Mouse (Mus musculus): Measurements from ENCODE around the gene Efhd1. TPM values are rescaled to one million over a fixed set of nuclear protein-coding genes. Genes with fewer than 3 reads are reported as not detected.

Efhd1 gene
- polyA plus RNA-seq, 1 experiment from 2014 or later, result 0.76 TPM

DNA sequence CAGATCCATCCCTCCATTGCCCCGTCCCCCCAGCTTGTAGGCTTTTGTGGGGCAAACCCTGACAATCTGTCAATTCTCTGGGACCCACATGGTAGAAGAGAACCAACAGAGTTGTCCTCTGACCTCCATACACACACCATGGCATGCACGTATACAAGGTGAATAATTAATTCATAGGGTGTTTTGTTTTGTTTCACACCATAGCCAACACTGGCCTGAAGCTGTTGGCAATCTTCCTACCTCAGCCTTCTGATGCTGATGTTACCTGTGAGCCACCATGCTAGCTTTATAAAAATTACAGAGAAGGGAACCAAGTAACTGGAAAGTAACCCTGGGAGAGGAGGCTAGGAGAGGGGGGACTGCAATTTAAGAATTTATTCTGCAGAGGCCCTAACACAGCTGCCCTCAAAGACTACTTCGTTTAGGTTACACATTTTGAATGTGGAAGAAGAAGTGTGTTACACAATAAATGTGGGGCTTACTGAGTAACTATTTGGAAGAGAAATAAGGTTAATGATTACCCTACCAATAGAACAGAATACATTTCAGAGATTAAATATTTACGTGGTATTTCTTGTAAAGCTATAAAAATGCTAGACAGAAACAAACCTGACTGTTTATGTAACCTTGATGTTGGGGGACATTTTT lies 30.0 kb downstream of the Efhd1 start:
- H3K4me1 ChIP-seq (ENCODE audit: control insufficient read depth, insufficient read depth, low read length), result peaks cover 4% of the 10 kb centered on the region
- no peak for ATAC-seq (replicated peaks; ENCODE audit: extremely low read depth, insufficient read depth, low FRiP score)
- H3K4me2 ChIP-seq (ENCODE audit: low read depth, low read length), result no peak overlapping the region
- no peak overlapping the region for H3K9ac ChIP-seq (ENCODE audit: low read length)
- no peaks in the 10 kb centered on the region for H3K9me3 ChIP-seq (replicated peaks; ENCODE audit: control insufficient read depth, low read length)
- no peak overlapping the region for H3K4me3 ChIP-seq (ENCODE audit: low read length)
- H3K27me3 ChIP-seq (ENCODE audit: control insufficient read depth, insufficient read depth, low read length), result no peaks in the 10 kb centered on the region
- WGBS, result 75% methylated on average over 4 of the region's 4 CpGs
- H3K36me3 ChIP-seq (ENCODE audit: control insufficient read depth, insufficient read depth), result no peaks in the 10 kb centered on the region
- no peak overlapping the region for H3K27ac ChIP-seq (ENCODE audit: low read length)

- Histone ChIP-seq H3K4me2 (ENCODE audit: low read depth, low read length) (no peak overlapping the region), H3K9me3 (replicated peaks; ENCODE audit: control insufficient read depth, low read length) (no peaks in the 10 kb centered on the region), H3K27me3 (ENCODE audit: control insufficient read depth, insufficient read depth, low read length) (no peaks in the 10 kb centered on the region), H3K4me1 (ENCODE audit: control insufficient read depth, insufficient read depth, low read length) (peaks cover 4% of the 10 kb centered on the region), H3K36me3 (ENCODE audit: control insufficient read depth, insufficient read depth) (no peaks in the 10 kb centered on the region), H3K9ac (ENCODE audit: low read length) (no peak overlapping the region), H3K4me3 (ENCODE audit: low read length) (no peak overlapping the region), H3K27ac (ENCODE audit: low read length) (no peak overlapping the region)
- no peak for ATAC-seq (replicated peaks; ENCODE audit: extremely low read depth, insufficient read depth, low FRiP score)
- WGBS, result 62% methylated on average over 4 of the region's 4 CpGs
Measured at GRCm38 (mm10) chr1:87294951-87295350, 30.8 kb downstream of the Efhd1 start.

GRCm38 (mm10) chr1:87297346-87297925 lies 33.3 kb downstream of the Efhd1 start:
- H3K36me3 ChIP-seq (ENCODE audit: control insufficient read depth, insufficient read depth), result no peaks in the 10 kb centered on the region
- 76% methylated on average over 10 of the region's 10 CpGs for WGBS
- no peaks in the 10 kb centered on the region for H3K9me3 ChIP-seq (replicated peaks; ENCODE audit: control insufficient read depth, low read length)
- H3K9ac ChIP-seq (ENCODE audit: low read length), result no peak overlapping the region
- H3K27me3 ChIP-seq (ENCODE audit: control insufficient read depth, insufficient read depth, low read length), result no peaks in the 10 kb centered on the region
- no peak overlapping the region for H3K27ac ChIP-seq (ENCODE audit: low read length)
- H3K4me1 ChIP-seq (ENCODE audit: control insufficient read depth, insufficient read depth, low read length), result no peaks in the 10 kb centered on the region
- H3K4me3 ChIP-seq (ENCODE audit: low read length), result no peak overlapping the region
- H3K4me2 ChIP-seq (ENCODE audit: low read depth, low read length), result no peak overlapping the region
- no peak for ATAC-seq (replicated peaks; ENCODE audit: extremely low read depth, insufficient read depth, low FRiP score)

GRCm38 (mm10) chr1:87300360-87301286 lies 36.5 kb downstream of the Efhd1 start:
- 68% methylated on average over 14 of the region's 14 CpGs for WGBS
- ATAC-seq (replicated peaks; ENCODE audit: extremely low read depth, insufficient read depth, low FRiP score), result no peak
- no peaks in the 10 kb centered on the region for H3K4me1 ChIP-seq (ENCODE audit: control insufficient read depth, insufficient read depth, low read length)

GRCm38 (mm10) chr1:87301971-87302370 lies 37.8 kb downstream of the Efhd1 start:
- no peak for ATAC-seq (replicated peaks; ENCODE audit: extremely low read depth, insufficient read depth, low FRiP score)
- Histone ChIP-seq H3K36me3 (ENCODE audit: control insufficient read depth, insufficient read depth) (no peaks in the 10 kb centered on the region), H3K4me1 (ENCODE audit: control insufficient read depth, insufficient read depth, low read length) (no peaks in the 10 kb centered on the region), H3K9me3 (replicated peaks; ENCODE audit: control insufficient read depth, low read length) (no peaks in the 10 kb centered on the region), H3K4me2 (ENCODE audit: low read depth, low read length) (no peak overlapping the region), H3K27me3 (ENCODE audit: control insufficient read depth, insufficient read depth, low read length) (no peaks in the 10 kb centered on the region), H3K9ac (ENCODE audit: low read length) (no peak overlapping the region), H3K27ac (ENCODE audit: low read length) (no peak overlapping the region), H3K4me3 (ENCODE audit: low read length) (no peak overlapping the region)
- 84% methylated on average over 2 of the region's 2 CpGs for WGBS

More at GRCm38 (mm10) chr1:87300360-87301286, 36.5 kb downstream of the Efhd1 start:
- Histone ChIP-seq H3K4me2 (ENCODE audit: low read depth, low read length) (no peak overlapping the region), H3K4me3 (ENCODE audit: low read length) (no peak overlapping the region), H3K27me3 (ENCODE audit: control insufficient read depth, insufficient read depth, low read length) (no peaks in the 10 kb centered on the region), H3K9me3 (replicated peaks; ENCODE audit: control insufficient read depth, low read length) (no peaks in the 10 kb centered on the region), H3K36me3 (ENCODE audit: control insufficient read depth, insufficient read depth) (no peaks in the 10 kb centered on the region), H3K9ac (ENCODE audit: low read length) (no peak overlapping the region), H3K27ac (ENCODE audit: low read length) (no peak overlapping the region)

DNA sequence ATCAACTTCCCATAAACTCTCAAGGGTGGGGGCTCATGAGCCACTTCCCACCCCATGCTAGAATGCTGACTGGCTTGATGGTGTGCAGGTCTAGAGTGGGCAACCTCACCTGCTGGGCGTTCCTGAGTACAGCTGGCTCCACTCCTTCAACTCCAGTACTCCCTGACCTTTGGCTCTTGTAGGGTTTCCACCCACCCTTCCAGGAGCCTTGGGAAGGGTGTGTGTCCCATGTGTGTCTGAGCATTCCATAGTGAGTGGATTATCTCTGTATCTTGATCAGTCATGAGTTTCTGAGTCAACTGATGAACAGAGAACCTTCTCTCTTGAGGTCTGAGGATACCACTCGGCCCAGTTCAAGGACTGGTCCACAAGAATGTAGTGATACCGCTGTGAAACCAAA lies 44.8 kb downstream of the Efhd1 start:
- Histone ChIP-seq H3K4me2 (ENCODE audit: low read depth, low read length) (no peak overlapping the region), H3K27ac (ENCODE audit: low read length) (no peak overlapping the region), H3K27me3 (ENCODE audit: control insufficient read depth, insufficient read depth, low read length) (no peaks in the 10 kb centered on the region), H3K9ac (ENCODE audit: low read length) (no peak overlapping the region), H3K9me3 (replicated peaks; ENCODE audit: control insufficient read depth, low read length) (no peaks in the 10 kb centered on the region), H3K4me1 (ENCODE audit: control insufficient read depth, insufficient read depth, low read length) (no peaks in the 10 kb centered on the region), H3K4me3 (ENCODE audit: low read length) (no peak overlapping the region), H3K36me3 (ENCODE audit: control insufficient read depth, insufficient read depth) (no peaks in the 10 kb centered on the region)
- WGBS, result 85% methylated on average over 3 of the region's 3 CpGs
- ATAC-seq (replicated peaks; ENCODE audit: extremely low read depth, insufficient read depth, low FRiP score), result no peak

DNA sequence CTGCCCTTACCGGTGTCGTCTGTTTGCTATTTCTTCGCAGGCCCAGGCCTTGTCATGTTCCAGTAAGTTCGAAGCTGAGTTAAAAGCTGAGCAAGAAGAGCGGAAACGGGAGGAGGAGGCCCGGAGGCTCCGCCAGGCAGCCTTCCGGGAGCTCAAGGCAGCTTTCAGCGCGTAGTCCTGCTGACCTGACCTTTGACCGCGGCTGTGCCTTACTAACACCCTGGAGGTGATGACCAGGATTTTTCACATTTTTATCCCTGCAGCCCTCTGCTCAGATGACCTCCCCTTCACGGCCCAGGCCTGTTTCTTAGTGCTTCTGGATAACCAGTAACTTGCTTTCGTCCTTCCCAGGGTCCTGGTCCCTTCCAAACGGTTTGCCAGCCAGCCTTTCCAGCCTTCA lies 45.5 kb downstream of the Efhd1 start:
- Histone ChIP-seq H3K9me3 (replicated peaks; ENCODE audit: control insufficient read depth, low read length) (no peaks in the 10 kb centered on the region), H3K27me3 (ENCODE audit: control insufficient read depth, insufficient read depth, low read length) (no peaks in the 10 kb centered on the region), H3K9ac (ENCODE audit: low read length) (no peak overlapping the region), H3K27ac (ENCODE audit: low read length) (no peak overlapping the region), H3K36me3 (ENCODE audit: control insufficient read depth, insufficient read depth) (no peaks in the 10 kb centered on the region), H3K4me3 (ENCODE audit: low read length) (no peak overlapping the region), H3K4me2 (ENCODE audit: low read depth, low read length) (no peak overlapping the region), H3K4me1 (ENCODE audit: control insufficient read depth, insufficient read depth, low read length) (no peaks in the 10 kb centered on the region)
- ATAC-seq (replicated peaks; ENCODE audit: extremely low read depth, insufficient read depth, low FRiP score), result no peak
- 79% methylated on average over 16 of the region's 16 CpGs for WGBS

GRCm38 (mm10) chr1:87312681-87313080 lies 48.5 kb downstream of the Efhd1 start:
- no peaks in the 10 kb centered on the region for H3K36me3 ChIP-seq (ENCODE audit: control insufficient read depth, insufficient read depth)
- no peaks in the 10 kb centered on the region for H3K27me3 ChIP-seq (ENCODE audit: control insufficient read depth, insufficient read depth, low read length)
- peaks cover 3% of the 10 kb centered on the region; the same call in 1 of the 2 replicates for H3K4me1 ChIP-seq (ENCODE audit: control insufficient read depth, insufficient read depth, low read length)
- ATAC-seq (replicated peaks; ENCODE audit: extremely low read depth, insufficient read depth, low FRiP score), result no peak
- no peak overlapping the region for H3K27ac ChIP-seq (ENCODE audit: low read length)
- H3K9me3 ChIP-seq (replicated peaks; ENCODE audit: control insufficient read depth, low read length), result no peaks in the 10 kb centered on the region
- 78% methylated on average over 2 of the region's 2 CpGs for WGBS
- H3K4me2 ChIP-seq (ENCODE audit: low read depth, low read length), result no peak overlapping the region
- H3K9ac ChIP-seq (ENCODE audit: low read length), result no peak overlapping the region
- no peak overlapping the region for H3K4me3 ChIP-seq (ENCODE audit: low read length)

DNA sequence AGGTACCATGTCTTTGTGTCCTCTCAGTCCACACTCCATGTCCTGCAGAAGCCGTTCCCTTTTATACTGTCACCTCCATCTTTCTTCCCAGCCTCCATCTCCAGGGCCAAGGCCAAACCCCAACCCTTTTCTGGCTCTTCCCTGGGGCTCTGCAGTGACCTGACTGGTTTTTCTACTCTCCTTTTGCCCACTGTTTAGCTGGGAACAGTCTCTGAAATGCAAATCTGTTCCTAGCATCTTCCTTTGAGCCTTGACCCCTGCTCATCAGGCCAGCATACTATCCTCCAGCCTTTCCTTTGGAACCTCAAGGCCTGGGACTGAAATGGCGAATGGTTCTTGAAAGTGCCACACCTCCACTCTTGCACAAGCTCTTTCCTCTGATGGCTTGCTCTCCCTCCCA lies 49.0 kb downstream of the Efhd1 start:
- Histone ChIP-seq H3K4me1 (ENCODE audit: control insufficient read depth, insufficient read depth, low read length) (peaks cover 3% of the 10 kb centered on the region; the same call in 1 of the 2 replicates), H3K9ac (ENCODE audit: low read length) (no peak overlapping the region), H3K36me3 (ENCODE audit: control insufficient read depth, insufficient read depth) (no peaks in the 10 kb centered on the region), H3K9me3 (replicated peaks; ENCODE audit: control insufficient read depth, low read length) (no peaks in the 10 kb centered on the region), H3K4me3 (ENCODE audit: low read length) (no peak overlapping the region), H3K27ac (ENCODE audit: low read length) (no peak overlapping the region), H3K27me3 (ENCODE audit: control insufficient read depth, insufficient read depth, low read length) (no peaks in the 10 kb centered on the region), H3K4me2 (ENCODE audit: low read depth, low read length) (no peak overlapping the region)
- ATAC-seq (replicated peaks; ENCODE audit: extremely low read depth, insufficient read depth, low FRiP score), result no peak
- WGBS, result 85% methylated on average over 2 of the region's 2 CpGs
